8 mouse cellular contexts compared by ENCODE assay signal in the genomic region with DNA sequence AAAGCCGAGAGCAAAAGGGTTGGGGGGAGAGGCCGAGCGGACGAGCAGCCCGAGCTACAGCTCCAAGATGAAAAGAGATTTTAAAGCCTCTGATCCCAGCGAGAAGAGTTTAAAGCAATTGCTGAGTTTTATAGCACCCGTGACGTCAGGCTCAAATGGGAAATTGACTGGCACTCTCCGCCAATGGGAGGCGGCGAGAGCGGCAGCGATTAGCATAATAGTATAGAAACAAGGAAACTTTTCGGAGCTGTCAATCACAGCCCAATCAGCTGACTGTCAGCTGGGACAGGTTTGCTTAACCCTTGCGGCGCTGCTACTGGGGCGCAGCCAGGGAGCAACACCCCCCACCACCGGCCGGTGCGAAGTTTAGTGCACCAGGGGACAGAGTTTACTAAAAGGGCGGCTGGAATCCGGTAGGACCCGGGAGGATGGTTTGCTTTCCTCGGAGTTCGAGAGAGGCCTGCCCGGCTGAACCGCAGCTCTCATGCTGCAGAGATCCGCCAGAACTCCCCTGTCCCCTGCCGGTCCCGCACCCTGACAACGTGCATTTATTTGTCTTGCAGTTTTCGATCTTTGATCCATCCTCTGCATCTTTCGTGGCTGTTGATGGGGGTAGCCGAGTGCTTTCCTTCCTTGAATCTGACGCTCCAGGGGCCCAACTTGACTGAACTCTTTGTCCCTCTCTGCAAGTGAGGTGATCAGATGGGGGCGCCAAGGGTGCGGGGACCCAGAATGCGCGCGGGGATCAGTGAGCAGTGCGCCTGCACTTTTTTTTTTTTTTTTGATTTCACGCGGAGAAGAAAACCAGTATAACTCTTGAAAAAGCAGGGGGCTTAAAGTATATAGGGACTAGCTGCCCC. TPM values are rescaled to one million over a fixed set of nuclear protein-coding genes. Genes with fewer than 3 reads are reported as not detected.
DNase-seq lines count a peak whose midpoint lies in the region; ATAC-seq and TF ChIP-seq lines count a peak whose summit lies in the region.

A gene (minus strand): TSS at position 64 of the 860 bp plus-strand sequence.

- H3K4me3 ChIP-seq in gastrocnemius, adult 2 months = peak within 1 kb of the TSS; percentile 82
- peak within 1 kb of the TSS; percentile 76 for H3K4me3 ChIP-seq in hindbrain, embryonic 16.5 days (ENCODE audit: low read length)

- DNase-seq in WW6 (ENCODE audit: low read depth, low spot score) = peak; percentile 33
- DNase-seq in cerebellum, postnatal 36 days = peak; percentile 62 to 72
- DNase-seq in gastrocnemius, adult 2 months = peak; percentile 91
- DNase-seq in left cerebral cortex, adult 11 months (ENCODE audit: low spot score) = peak; percentile 73
- peak; percentile 97 for DNase-seq in lung, postnatal 36 days
- DNase-seq in retina, postnatal 1 day = peak; percentile 93
- peak; percentile 87 for DNase-seq in thymus, postnatal 4 days

- no peaks in the 10 kb centered on the region for H3K9me3 ChIP-seq in hindbrain, embryonic 16.5 days (ENCODE audit: control insufficient read depth, low read length)

- WGBS in hindbrain, embryonic 16.5 days = under 1% methylated on average over 43 of the region's 43 CpGs

- H3K4me2 ChIP-seq in hindbrain, embryonic 16.5 days (ENCODE audit: low read length) = peak within 1 kb of the TSS; percentile 93

- H3K27ac ChIP-seq in gastrocnemius, adult 2 months = peak within 1 kb of the TSS; percentile 96
- peak within 1 kb of the TSS; percentile 91 for H3K27ac ChIP-seq in hindbrain, embryonic 16.5 days (ENCODE audit: low read depth, low read length)

- H3K4me1 ChIP-seq in hindbrain, embryonic 16.5 days (ENCODE audit: control insufficient read depth, insufficient read depth, low read depth, low read length) = peaks cover 15% of the 10 kb centered on the region

- no peak for TF ChIP-seq CTCF in gastrocnemius, adult 2 months (IDR thresholded peaks at IDR 0.05)

- intact Hi-C loops in gastrocnemius, adult 2 months (cut with DNase I) = loop anchor here (2.0 to 10.0 kb wide), 10 partner anchors 126 to 1253 kb away; no protein-coding TSS in a partner anchor

- peak within 1 kb of the TSS; percentile 81 for H3K9ac ChIP-seq in hindbrain, embryonic 16.5 days (ENCODE audit: low read depth, low read length)

- no peaks in the 10 kb centered on the region for H3K36me3 ChIP-seq in hindbrain, embryonic 16.5 days (ENCODE audit: control insufficient read depth, insufficient read depth, low read length)

- peaks cover 4% of the 10 kb centered on the region for H3K27me3 ChIP-seq in hindbrain, embryonic 16.5 days (replicated peaks; ENCODE audit: control insufficient read depth, insufficient read depth, low read length)

- ATAC-seq in hindbrain, embryonic 16.5 days = peak; percentile 62

RNA-seq across cellular contexts. Expression of the gene that starts here (rescaled TPM):
- 100 to 1,000 TPM; 129 to 153 TPM for total RNA-seq in gastrocnemius, adult 2 months (2021)
- polyA plus RNA-seq in hindbrain, embryonic 16.5 days (2015; fragmentation: Nextera tagmentation; extraction: Ambion mirVana) = 10.0 and 10.4 TPM in 2 replicates

Comparison
In these comparisons a context has a peak if more than half of its experiments do, and no peak if none do; other contexts are left out.
1. Peak in every context shown above with its lines: DNase-seq, ATAC-seq, H3K4me3 ChIP-seq and H3K27ac ChIP-seq.
2. DNase-seq: peak in every context shown above with its lines; median percentile 97 in lung, postnatal 36 days; 93 in retina, postnatal 1 day; 91 in gastrocnemius, adult 2 months; 87 in thymus, postnatal 4 days; 73 in left cerebral cortex, adult 11 months; 67 in cerebellum, postnatal 36 days; 33 in WW6.